Mouse (Mus musculus): ENCODE data around the gene Timm17b.
"Not testable (repeated sequence)": the region's sequence is repeated elsewhere in the genome, so short reads cannot be mapped to it uniquely, and the experiment has no call there.

Timm17b gene

DNA sequence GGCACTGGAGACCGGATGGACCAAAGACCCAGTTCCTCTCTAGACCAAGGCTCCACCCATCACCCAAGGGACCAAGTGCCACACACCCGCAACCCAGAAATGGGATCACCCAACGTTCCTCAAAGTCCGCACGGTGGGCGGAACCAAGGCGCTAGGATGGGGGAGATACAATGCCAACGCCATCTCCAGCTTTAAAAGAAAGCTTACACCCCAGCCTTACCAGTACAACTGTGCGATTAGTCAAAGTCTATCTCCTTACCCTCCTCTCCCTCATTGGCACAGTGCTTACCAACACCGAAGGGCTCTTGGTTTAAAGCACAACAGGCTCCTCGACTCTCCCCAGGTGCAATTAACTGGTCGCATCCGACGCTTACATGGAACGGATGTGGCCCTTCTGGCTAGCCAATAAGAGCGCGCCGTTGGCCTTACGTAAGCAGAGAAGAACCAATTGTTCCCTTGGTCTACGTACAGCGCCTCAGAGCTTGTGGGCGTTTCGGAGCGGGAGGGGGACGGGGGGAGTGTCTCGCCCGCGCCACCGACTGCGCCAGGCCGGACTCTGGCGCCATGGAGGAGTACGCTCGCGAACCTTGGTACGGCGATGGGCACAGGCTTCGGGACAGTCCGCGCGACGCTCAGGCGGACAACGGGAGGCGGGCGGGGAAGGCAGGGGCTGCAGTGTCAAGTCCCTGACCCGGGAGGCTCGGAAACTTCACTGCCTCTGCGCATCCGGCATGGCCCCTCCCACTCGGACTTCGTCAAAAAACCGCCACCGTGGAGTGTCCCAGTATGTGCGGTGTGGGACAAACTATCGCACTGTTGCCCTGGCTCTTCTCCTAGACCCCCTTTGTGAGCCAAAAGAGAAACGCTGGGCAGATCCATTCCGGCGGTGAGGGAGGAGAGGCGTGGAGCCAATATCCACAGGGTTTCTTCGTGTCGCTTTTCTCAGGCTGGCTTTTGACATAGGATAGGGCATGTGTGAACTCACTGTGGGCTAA is at the start of gene Timm17b, which contains the start of gene Pqbp1:
Gene Timm17b, plus strand, starts transcription at position 478 of the 995 bp plus-strand sequence.
Gene Pqbp1, minus strand, starts transcription at position 390 of the 995 bp plus-strand sequence.
- DNase-seq (ENCODE audit: low read depth, low spot score) = peak; percentile 89

GRCm38 (mm10) chrX:7854578-7854977 is 44.6 kb upstream of the Timm17b start:
- no peak for DNase-seq (ENCODE audit: low read depth, low spot score)

- DNase-seq (ENCODE audit: low read depth, low spot score) = no peak
These were observed 39.9 kb upstream of the Timm17b start for GRCm38 (mm10) chrX:7859191-7859753.

GRCm38 (mm10) chrX:7863181-7863580 is 36.0 kb upstream of the Timm17b start:
- no peak for DNase-seq (ENCODE audit: low read depth, low spot score)

DNA sequence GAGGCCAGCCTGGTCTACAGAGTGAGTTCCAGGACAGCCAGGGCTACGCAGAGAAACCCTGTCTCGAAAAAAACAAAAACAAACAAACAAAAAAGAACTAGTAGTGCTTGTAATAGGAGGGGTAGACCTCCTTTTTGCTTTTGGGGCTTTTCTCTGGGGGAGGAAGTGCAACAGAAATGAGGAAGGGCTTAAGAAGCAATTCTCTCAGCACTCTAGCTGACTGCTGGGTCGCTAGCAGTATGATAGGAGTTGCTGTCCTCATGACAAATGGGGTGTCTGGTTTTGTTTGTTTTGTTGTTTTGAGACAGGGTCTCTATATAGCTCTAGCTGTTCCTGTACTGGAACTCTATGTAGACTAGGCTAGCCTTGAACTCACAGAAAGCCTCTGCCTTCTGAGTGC is 34.6 kb upstream of the Timm17b start:
- DNase-seq (ENCODE audit: low read depth, low spot score) = no peak

DNA sequence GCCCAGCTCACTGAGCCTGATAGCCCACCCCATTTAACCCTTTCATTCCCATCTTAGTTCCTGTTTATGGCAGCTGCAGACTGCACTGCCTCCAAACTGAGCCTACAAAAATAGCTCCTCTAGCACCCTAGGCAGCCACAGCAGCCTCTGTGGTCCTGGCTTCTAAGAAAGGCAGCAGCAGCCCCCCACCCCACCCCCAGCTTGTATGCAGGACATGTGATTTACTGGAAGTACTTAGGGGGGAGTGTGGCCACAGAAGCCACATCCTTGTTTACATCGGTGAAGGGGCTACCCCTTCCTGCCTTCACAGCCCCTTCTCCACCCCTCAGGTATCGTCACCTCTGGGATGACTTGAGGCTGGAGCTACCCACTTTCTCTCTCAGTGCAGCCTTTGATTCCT is 33.8 kb upstream of the Timm17b start:
- DNase-seq (ENCODE audit: low read depth, low spot score) = no peak

- DNase-seq (ENCODE audit: low read depth, low spot score) = no peak
These were observed 33.4 kb upstream of the Timm17b start for GRCm38 (mm10) chrX:7865786-7866185.

- DNase-seq (ENCODE audit: low read depth, low spot score) = no peak
These were observed 32.0 kb upstream of the Timm17b start for GRCm38 (mm10) chrX:7867141-7867540.

GRCm38 (mm10) chrX:7868506-7868905 is 30.7 kb upstream of the Timm17b start:
- DNase-seq (ENCODE audit: low read depth, low spot score) = no peak

DNA sequence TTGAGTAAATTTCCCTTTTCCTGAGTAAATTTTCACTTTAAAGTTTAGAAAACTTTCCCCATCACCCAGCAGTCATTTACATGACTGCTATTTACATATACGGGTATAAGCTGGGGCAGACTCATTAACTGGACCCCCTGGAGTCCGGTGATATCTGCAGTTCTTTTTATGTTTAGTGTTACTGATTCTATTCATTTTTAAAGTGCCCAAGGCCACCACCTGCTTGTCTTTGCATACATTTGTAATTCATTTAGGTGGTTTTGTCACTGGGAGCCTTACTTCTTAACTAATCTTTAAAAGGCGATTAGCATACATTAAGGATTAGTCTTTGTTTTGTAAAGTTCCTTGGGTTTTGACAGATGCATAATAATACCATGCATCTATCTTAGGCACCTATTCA is 29.3 kb upstream of the Timm17b start:
- DNase-seq (ENCODE audit: low read depth, low spot score) = no peak

DNA sequence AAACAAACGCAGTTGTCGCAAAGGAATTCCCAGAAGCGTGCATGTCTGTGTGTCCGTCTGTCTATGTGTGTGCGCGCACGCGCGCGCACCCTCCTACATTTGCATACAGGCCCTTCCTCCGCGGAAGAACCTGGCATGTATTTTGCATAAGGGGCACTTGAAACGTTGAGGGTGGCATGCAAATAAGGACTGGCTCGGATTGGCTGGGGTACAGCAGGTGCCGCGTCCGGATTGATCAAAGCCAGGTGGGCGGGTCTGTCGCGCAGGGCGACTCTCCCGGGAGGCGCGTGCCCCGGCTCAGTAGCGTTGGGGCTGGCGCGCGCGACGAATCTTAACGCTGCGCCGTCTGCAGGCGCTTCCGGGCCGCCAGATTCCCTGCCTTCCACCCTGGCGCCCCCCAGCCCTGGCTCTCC is 21.1 kb upstream of the Timm17b start, which contains the start of gene Pim2:
Gene Pim2, plus strand, starts transcription at position 256 of the 413 bp plus-strand sequence.
- peak; percentile 72 for DNase-seq (ENCODE audit: low read depth, low spot score)

GRCm38 (mm10) chrX:7878495-7878894 is 20.7 kb upstream of the Timm17b start:
- DNase-seq (ENCODE audit: low read depth, low spot score) = no peak

GRCm38 (mm10) chrX:7879819-7880218 is 19.3 kb upstream of the Timm17b start:
- peak; percentile 51 for DNase-seq (ENCODE audit: low read depth, low spot score)

DNA sequence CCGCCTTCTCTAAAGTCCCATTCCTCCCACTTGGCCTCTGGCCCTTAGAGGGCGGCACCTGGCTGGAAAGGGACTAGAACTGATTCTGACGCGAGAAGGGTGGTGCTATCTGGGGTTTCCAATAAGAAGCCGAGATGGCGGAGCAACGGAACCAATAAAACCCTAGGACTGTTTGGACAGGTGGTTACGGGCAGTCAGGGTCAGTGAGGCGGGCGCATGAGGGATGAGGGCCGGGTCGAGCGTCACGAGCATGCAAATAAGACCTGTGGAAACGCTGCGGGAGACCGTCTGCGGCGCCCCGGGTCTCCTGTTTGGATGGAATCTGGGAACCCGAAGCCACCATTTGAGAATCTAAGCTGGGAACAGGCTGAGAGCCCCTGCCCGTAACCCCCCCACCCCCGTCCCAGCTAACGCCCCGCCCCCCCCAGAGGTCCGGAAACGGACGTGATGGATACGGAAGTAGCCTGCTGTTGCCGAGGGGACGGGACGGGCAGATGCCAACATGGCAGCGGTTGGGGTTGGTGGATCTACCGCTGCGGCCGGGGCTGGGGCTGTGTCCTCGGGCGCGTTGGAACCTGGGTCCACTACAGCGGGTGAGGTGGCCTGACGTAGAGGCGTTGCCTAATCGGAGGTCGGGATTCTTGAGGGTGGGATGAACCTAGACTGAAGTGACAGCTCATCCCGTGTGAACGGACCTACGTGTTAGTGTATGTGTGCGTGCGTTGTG is 15.2 kb upstream of the Timm17b start, which contains the start of gene Slc35a2:
Gene Slc35a2, plus strand, starts transcription at position 188 of the 727 bp plus-strand sequence.
- peak; percentile 66 for DNase-seq (ENCODE audit: low read depth, low spot score)

GRCm38 (mm10) chrX:7898211-7898610 is 946 bp upstream of the Timm17b start:
- DNase-seq (ENCODE audit: low read depth, low spot score) = no peak

DNA sequence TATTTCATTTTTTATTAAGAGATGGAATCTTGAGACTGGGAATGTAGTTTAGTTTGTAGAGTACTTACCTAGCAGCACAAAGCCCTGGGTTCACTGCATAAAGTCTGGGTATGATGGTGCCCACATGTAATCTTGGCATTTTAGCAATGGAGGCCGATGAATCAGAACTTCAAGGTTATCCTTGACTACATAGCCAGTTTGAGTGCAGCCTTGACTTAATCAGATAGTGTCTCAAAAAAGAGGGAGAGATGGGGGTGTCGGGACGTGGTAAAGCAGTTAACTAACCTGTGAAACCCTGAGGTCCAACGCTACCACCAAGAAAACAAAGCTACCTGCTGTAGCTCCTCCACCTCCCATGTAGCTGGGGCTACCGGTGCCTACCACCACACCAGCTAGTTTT is 5.3 kb downstream of the Timm17b start:
- DNase-seq (ENCODE audit: low read depth, low spot score) = no peak

DNA sequence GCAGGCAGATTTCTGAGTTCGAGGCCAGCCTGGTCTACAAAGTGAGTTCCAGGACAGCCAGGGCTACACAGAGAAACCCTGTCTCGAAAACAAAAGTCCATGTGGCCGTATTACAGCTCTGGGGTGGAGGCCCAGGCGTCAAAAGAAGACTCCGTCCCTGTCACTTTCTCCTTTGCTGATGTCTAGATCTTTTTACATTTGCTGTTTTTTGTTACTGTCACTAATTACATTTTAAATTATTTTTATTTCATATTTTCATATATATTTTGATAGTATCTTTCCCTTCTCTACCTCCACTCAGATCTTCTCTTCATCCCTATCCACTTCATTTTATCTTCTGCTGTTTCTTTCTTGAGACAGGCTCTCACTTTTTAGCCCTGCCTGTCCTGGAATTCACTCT is 8.6 kb downstream of the Timm17b start, which contains the start of gene Gm10491:
Gene Gm10491, minus strand, starts transcription at position 101 of the 400 bp plus-strand sequence.
- DNase-seq (ENCODE audit: low read depth, low spot score) = no peak

- DNase-seq (ENCODE audit: low read depth, low spot score) = not testable (repeated sequence)
These were observed 10.1 kb downstream of the Timm17b start, which contains the start of gene Gm10490 for GRCm38 (mm10) chrX:7909242-7909641. Gene Gm10490, plus strand, starts transcription at chrX:7909542.

DNA sequence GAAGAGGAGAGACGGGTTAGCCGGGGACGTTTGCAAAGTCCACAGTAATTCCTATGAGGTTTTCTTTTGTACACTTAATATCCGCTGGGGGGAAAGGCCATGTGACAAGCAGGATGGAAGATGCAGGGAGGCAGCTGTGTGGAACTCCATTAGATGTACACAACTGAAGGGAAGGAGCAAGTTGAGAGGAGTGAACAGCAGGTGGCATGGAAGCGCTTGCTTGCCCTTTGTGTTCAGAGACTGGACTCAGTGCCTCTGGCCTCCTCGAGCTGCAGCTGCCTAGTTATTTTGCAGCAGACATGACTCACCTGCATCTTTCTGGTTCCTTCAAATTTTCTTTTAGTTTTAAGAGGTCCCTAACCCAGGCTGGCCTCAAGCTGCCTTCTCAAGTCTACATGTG is 11.3 kb downstream of the Timm17b start:
- DNase-seq (ENCODE audit: low read depth, low spot score) = no peak

- not testable (repeated sequence) for DNase-seq (ENCODE audit: low read depth, low spot score)
These were observed 16.5 kb downstream of the Timm17b start for GRCm38 (mm10) chrX:7915669-7916068.

GRCm38 (mm10) chrX:7917960-7918359 is 18.8 kb downstream of the Timm17b start:
- not testable (repeated sequence) for DNase-seq (ENCODE audit: low read depth, low spot score)
